Mouse (Mus musculus): ENCODE data around the gene Slc27a3.

GRCm38 (mm10) chr3:90369041-90369440 lies 20.7 kb downstream of the Slc27a3 start:
- no peak for TF ChIP-seq CTCF (IDR thresholded peaks at IDR 0.05; ENCODE audit: extremely low read depth, insufficient read depth, low read length)
- TF ChIP-seq POLR2A (IDR thresholded peaks at IDR 0.05; ENCODE audit: extremely low read depth, insufficient read depth, low read length), result no peak

Measured in cortical plate, adult 2 months (tissue).